Mouse (Mus musculus): ENCODE data around the gene Pik3ip1. TPM values are rescaled to one million over a fixed set of nuclear protein-coding genes. Genes with fewer than 3 reads are reported as not detected.
A peak's percentile ranks its signal among the peaks of the same experiment; 100 is the strongest.

Gene Pik3ip1
- total RNA-seq (2015; ENCODE audit: low replicate concordance) (0.77 and 2.9 TPM in 2 replicates), total RNA-seq (2017; ENCODE audit: low replicate concordance) (3.5 and 3.8 TPM in 2 replicates)

GRCm38 (mm10) chr11:3329891-3330451 lies at the start of gene Pik3ip1:
Gene Pik3ip1 (plus strand): TSS chr11:3330401.
- no peak for ATAC-seq (replicated peaks; ENCODE audit: low FRiP score, poor library complexity, severe bottlenecking)

- no peak for ATAC-seq (replicated peaks; ENCODE audit: low FRiP score, poor library complexity, severe bottlenecking)
Observed at GRCm38 (mm10) chr11:3282887-3283286, 47.3 kb upstream of the Pik3ip1 start.

GRCm38 (mm10) chr11:3283645-3284044 lies 46.6 kb upstream of the Pik3ip1 start:
- ATAC-seq (replicated peaks; ENCODE audit: low FRiP score, poor library complexity, severe bottlenecking) = no peak

- ATAC-seq (replicated peaks; ENCODE audit: low FRiP score, poor library complexity, severe bottlenecking) = no peak
Observed at GRCm38 (mm10) chr11:3285940-3286339, 44.3 kb upstream of the Pik3ip1 start.

GRCm38 (mm10) chr11:3287131-3287530 lies 43.1 kb upstream of the Pik3ip1 start:
- no peak for ATAC-seq (replicated peaks; ENCODE audit: low FRiP score, poor library complexity, severe bottlenecking)

- no peak for ATAC-seq (replicated peaks; ENCODE audit: low FRiP score, poor library complexity, severe bottlenecking)
Observed at GRCm38 (mm10) chr11:3287921-3288320, 42.3 kb upstream of the Pik3ip1 start.

GRCm38 (mm10) chr11:3288521-3289301 lies 41.5 kb upstream of the Pik3ip1 start, which contains the start of gene Patz1:
Gene Patz1 (plus strand): TSS chr11:3288874.
- 0 out of 2 replicates have a peak, but pooled peaks have one; percentile 21 for ATAC-seq (replicated peaks; ENCODE audit: low FRiP score, poor library complexity, severe bottlenecking)

- ATAC-seq (replicated peaks; ENCODE audit: low FRiP score, poor library complexity, severe bottlenecking) = 0 out of 2 replicates have a peak, but pooled peaks have one; percentile 6
Observed at GRCm38 (mm10) chr11:3289302-3289802, 40.8 kb upstream of the Pik3ip1 start.

- peak; percentile 41 for ATAC-seq (replicated peaks; ENCODE audit: low FRiP score, poor library complexity, severe bottlenecking)
Observed at GRCm38 (mm10) chr11:3289803-3290639, 40.2 kb upstream of the Pik3ip1 start.

GRCm38 (mm10) chr11:3290640-3291310 lies 39.4 kb upstream of the Pik3ip1 start:
- ATAC-seq (replicated peaks; ENCODE audit: low FRiP score, poor library complexity, severe bottlenecking) = peak; percentile 65

- no peak; the same call in 1 of the 2 replicates for ATAC-seq (replicated peaks; ENCODE audit: low FRiP score, poor library complexity, severe bottlenecking)
Observed at GRCm38 (mm10) chr11:3291311-3292061, 38.7 kb upstream of the Pik3ip1 start.

GRCm38 (mm10) chr11:3292062-3292421 lies 38.2 kb upstream of the Pik3ip1 start:
- peak; percentile 26 for ATAC-seq (replicated peaks; ENCODE audit: low FRiP score, poor library complexity, severe bottlenecking)

- no peak for ATAC-seq (replicated peaks; ENCODE audit: low FRiP score, poor library complexity, severe bottlenecking)
Observed at GRCm38 (mm10) chr11:3292711-3293249, 37.4 kb upstream of the Pik3ip1 start.

GRCm38 (mm10) chr11:3293361-3293760 lies 36.8 kb upstream of the Pik3ip1 start:
- no peak for ATAC-seq (replicated peaks; ENCODE audit: low FRiP score, poor library complexity, severe bottlenecking)

GRCm38 (mm10) chr11:3294641-3295040 lies 35.6 kb upstream of the Pik3ip1 start:
- ATAC-seq (replicated peaks; ENCODE audit: low FRiP score, poor library complexity, severe bottlenecking) = no peak

- no peak for ATAC-seq (replicated peaks; ENCODE audit: low FRiP score, poor library complexity, severe bottlenecking)
Observed at GRCm38 (mm10) chr11:3296056-3296455, 34.1 kb upstream of the Pik3ip1 start.

GRCm38 (mm10) chr11:3297871-3298812 lies 32.1 kb upstream of the Pik3ip1 start:
- ATAC-seq (replicated peaks; ENCODE audit: low FRiP score, poor library complexity, severe bottlenecking) = no peak

- no peak for ATAC-seq (replicated peaks; ENCODE audit: low FRiP score, poor library complexity, severe bottlenecking)
Observed at GRCm38 (mm10) chr11:3298813-3299185, 31.4 kb upstream of the Pik3ip1 start.

All from erythroblast, adult 5-6 weeks (primary cell).